41 mouse cellular contexts compared by ENCODE assay signal in genomic region chr11:22053034-22053668, GRCm38 (mm10). TPM values are rescaled to one million over a fixed set of nuclear protein-coding genes. Genes with fewer than 3 reads are reported as not detected.
DNase-seq lines count a peak whose midpoint lies in the region; ATAC-seq and TF ChIP-seq lines count a peak whose summit lies in the region.
"Had no signal": no experiment of that assay in that cellular context is flagged by ENCODE, and none has a peak within 500 bp of the region (broad histone marks: within the 10 kb centered on the region; RNA-seq: fewer than 3 reads in every experiment).

No protein-coding gene starts in this region.

- 80% methylated on average over 10 of the region's 10 CpGs for whole genome bisulfite sequencing in midbrain, embryonic 11.5 days
- WGBS in midbrain, postnatal 0 days, result 78% methylated on average over 10 of the region's 10 CpGs
- 63% methylated on average over 10 of the region's 10 CpGs for WGBS in liver, embryonic 14.5 days (ENCODE audit: insufficient replicate concordance)
- 74% methylated on average over 10 of the region's 10 CpGs for WGBS in midbrain, embryonic 14.5 days

- peak; percentile 30 to 64; a peak in 2 of 4 replicates for TF ChIP-seq EP300 in MEL (IDR thresholded peaks at IDR 0.05; ENCODE audit: low read depth in 1 of 2, low read length in 2 of 2)
- peak; percentile 46 for TF ChIP-seq EP300 in liver, embryonic 14.5 days (IDR thresholded peaks at IDR 0.05; ENCODE audit: low read depth)

- no peak overlapping the region for H3K4me3 ChIP-seq in midbrain, embryonic 11.5 days (ENCODE audit: low read depth, low read length)
- no peak overlapping the region for H3K4me3 ChIP-seq in midbrain, postnatal 0 days (ENCODE audit: low read depth, low read length)
- no peak overlapping the region for H3K4me3 ChIP-seq in MEL (ENCODE audit: control insufficient read depth in 1 of 2, insufficient read depth in 1 of 2, low read depth in 2 of 2, low read length in 2 of 2)
- H3K4me3 ChIP-seq in liver, embryonic 14.5 days (ENCODE audit: insufficient read depth in 1 of 2, low read depth in 2 of 2, low read length in 2 of 2), result no peak overlapping the region
- H3K4me3 ChIP-seq in midbrain, embryonic 14.5 days (replicated peaks; ENCODE audit: low read depth, low read length), result no peak overlapping the region
- H3K4me3 ChIP-seq: erythroblast, embryonic 14.5 days; gastrocnemius, adult 2 months; hindbrain, embryonic 12.5 days; intestine, embryonic 15.5 days; limb, embryonic 10.5 days; limb, embryonic 15.5 days; midbrain, embryonic 12.5 days; myocyte; neural tube, embryonic 12.5 days had no signal

- H3K27me3 ChIP-seq in midbrain, embryonic 11.5 days (ENCODE audit: control insufficient read depth, insufficient read depth, low read length), result no peaks in the 10 kb centered on the region
- no peaks in the 10 kb centered on the region for H3K27me3 ChIP-seq in midbrain, postnatal 0 days (ENCODE audit: insufficient read depth, low read length)
- no peaks in the 10 kb centered on the region for H3K27me3 ChIP-seq in MEL (ENCODE audit: control insufficient read depth in 1 of 2, insufficient read depth in 2 of 2, low read length in 2 of 2)
- H3K27me3 ChIP-seq in liver, embryonic 14.5 days (ENCODE audit: control insufficient read depth, insufficient read depth, low read length), result no peaks in the 10 kb centered on the region
- no peaks in the 10 kb centered on the region for H3K27me3 ChIP-seq in midbrain, embryonic 14.5 days (ENCODE audit: control insufficient read depth, insufficient read depth, low read length)
- H3K27me3 ChIP-seq: hindbrain, embryonic 12.5 days; intestine, embryonic 15.5 days; limb, embryonic 15.5 days; neural tube, embryonic 12.5 days had no signal

- no peaks in the 10 kb centered on the region for H3K9me3 ChIP-seq in midbrain, embryonic 11.5 days (ENCODE audit: control insufficient read depth, low read length)
- H3K9me3 ChIP-seq in midbrain, postnatal 0 days (ENCODE audit: low read length), result no peaks in the 10 kb centered on the region
- no peaks in the 10 kb centered on the region for H3K9me3 ChIP-seq in MEL (replicated peaks; ENCODE audit: insufficient read depth, low read length)
- H3K9me3 ChIP-seq in liver, embryonic 14.5 days (ENCODE audit: control insufficient read depth, low read length), result no peaks in the 10 kb centered on the region
- H3K9me3 ChIP-seq in midbrain, embryonic 14.5 days (ENCODE audit: control insufficient read depth, low read length), result no peaks in the 10 kb centered on the region
- H3K9me3 ChIP-seq: hindbrain, embryonic 12.5 days; intestine, embryonic 15.5 days; limb, embryonic 10.5 days; limb, embryonic 15.5 days; midbrain, embryonic 12.5 days; neural tube, embryonic 12.5 days had no signal

- no peak overlapping the region for H3K27ac ChIP-seq in midbrain, embryonic 11.5 days (ENCODE audit: low read depth, low read length)
- no peak overlapping the region for H3K27ac ChIP-seq in midbrain, postnatal 0 days (ENCODE audit: low read depth, low read length)
- no peak overlapping the region for H3K27ac ChIP-seq in MEL (ENCODE audit: control insufficient read depth, low read depth, low read length)
- no peak overlapping the region for H3K27ac ChIP-seq in liver, embryonic 14.5 days
- H3K27ac ChIP-seq in midbrain, embryonic 14.5 days (replicated peaks; ENCODE audit: low read depth, low read length), result no peak overlapping the region
- H3K27ac ChIP-seq: gastrocnemius, adult 2 months; hindbrain, embryonic 12.5 days; hindbrain, postnatal 0 days; intestine, embryonic 15.5 days; kidney, postnatal 0 days; limb, embryonic 10.5 days; limb, embryonic 15.5 days; midbrain, embryonic 12.5 days; neural tube, embryonic 12.5 days; stomach, postnatal 0 days had no signal

- DNase-seq in midbrain, embryonic 11.5 days (ENCODE audit: low spot score, missing footprints), result no peak
- DNase-seq in midbrain, postnatal 0 days (ENCODE audit: low spot score), result no peak
- peak; percentile 49 for DNase-seq in MEL (ENCODE audit: low read depth, low spot score)
- no peak for DNase-seq in liver, embryonic 14.5 days (ENCODE audit: low read depth in 3 of 3, low spot score in 3 of 3)
- no peak for DNase-seq in midbrain, embryonic 14.5 days
- no peak for DNase-seq in cerebellum, postnatal 4 days (ENCODE audit: low spot score in 2 of 2)
- no peak for DNase-seq in cerebellum, adult 18-20 months
- DNase-seq: adrenal gland, adult 2 months; adrenal gland, postnatal 36 days; cerebellum, adult 11 months; cerebellum, postnatal 10 days; gastrocnemius, adult 2 months; gastrocnemius, postnatal 36 days; heart, adult 18-20 months; heart, postnatal 36 days; kidney, adult 2 months; kidney, postnatal 4 days; layer of hippocampus, postnatal 36 days; lung, embryonic 14.5 days; lung, postnatal 36 days; retina, postnatal 1 day; right cerebral cortex, postnatal 25 days; spleen, adult 18-20 months; thymus, adult 18-20 months; thymus, postnatal 36 days had no signal

- H3K9ac ChIP-seq in midbrain, embryonic 11.5 days (ENCODE audit: low read length), result no peak overlapping the region
- H3K9ac ChIP-seq in midbrain, postnatal 0 days (replicated peaks; ENCODE audit: low read length, poor library complexity, severe bottlenecking), result no peak overlapping the region
- H3K9ac ChIP-seq in MEL (ENCODE audit: control insufficient read depth, low read depth, low read length, poor library complexity, severe bottlenecking), result no peak overlapping the region
- H3K9ac ChIP-seq in liver, embryonic 14.5 days (replicated peaks), result no peak overlapping the region
- no peak overlapping the region for H3K9ac ChIP-seq in midbrain, embryonic 14.5 days (replicated peaks; ENCODE audit: low read length)
- H3K9ac ChIP-seq: hindbrain, embryonic 12.5 days; intestine, embryonic 15.5 days; limb, embryonic 15.5 days; lung, embryonic 14.5 days; midbrain, embryonic 12.5 days; neural tube, embryonic 12.5 days had no signal

- H3K4me1 ChIP-seq in midbrain, embryonic 11.5 days (ENCODE audit: control insufficient read depth, insufficient read depth, low read length), result peaks cover 17% of the 10 kb centered on the region
- no peaks in the 10 kb centered on the region for H3K4me1 ChIP-seq in midbrain, postnatal 0 days (ENCODE audit: insufficient read depth, low read length)
- H3K4me1 ChIP-seq in MEL (ENCODE audit: control insufficient read depth in 1 of 2, insufficient read depth in 2 of 2, low read length in 2 of 2), result no peaks in the 10 kb centered on the region
- no peaks in the 10 kb centered on the region for H3K4me1 ChIP-seq in liver, embryonic 14.5 days (replicated peaks; ENCODE audit: control insufficient read depth in 2 of 2, insufficient read depth in 2 of 2, low read length in 1 of 2)
- peaks cover 23% of the 10 kb centered on the region for H3K4me1 ChIP-seq in midbrain, embryonic 14.5 days (ENCODE audit: control insufficient read depth, insufficient read depth, low read length)
- H3K4me1 ChIP-seq: intestine, embryonic 15.5 days; limb, embryonic 10.5 days; limb, embryonic 15.5 days; neural tube, embryonic 12.5 days had no signal

- ATAC-seq in midbrain, embryonic 11.5 days (ENCODE audit: low FRiP score), result peak; percentile 56; the same call in 1 of the 2 replicates
- no peak for ATAC-seq in midbrain, postnatal 0 days (ENCODE audit: low FRiP score)
- no peak for ATAC-seq in liver, embryonic 14.5 days (ENCODE audit: insufficient read depth)
- peak; percentile 53; the same call in 1 of the 2 replicates for ATAC-seq in midbrain, embryonic 14.5 days (ENCODE audit: low FRiP score, low TSS enrichment)
- no peak for ATAC-seq in megakaryocyte, adult 5-6 weeks (ENCODE audit: poor library complexity, severe bottlenecking)
- ATAC-seq: activated CD4-positive, CD25-positive, alpha-beta regulatory T cell, adult 4 months; CD4-positive, CD25-positive, alpha-beta regulatory T cell, adult 4 months; forebrain, embryonic 16.5 days; hindbrain, postnatal 0 days; intestine, embryonic 15.5 days had no signal

- H3K36me3 ChIP-seq in midbrain, embryonic 11.5 days (ENCODE audit: control insufficient read depth, insufficient read depth, low read length), result no peaks in the 10 kb centered on the region
- H3K36me3 ChIP-seq in midbrain, postnatal 0 days (ENCODE audit: insufficient read depth, low read length), result no peaks in the 10 kb centered on the region
- peaks cover 0 to 9% of the 10 kb centered on the region in 2 experiments; a peak in 2 of 4 replicates for H3K36me3 ChIP-seq in MEL (ENCODE audit: control insufficient read depth in 1 of 2, insufficient read depth in 2 of 2, low read length in 2 of 2)
- H3K36me3 ChIP-seq in liver, embryonic 14.5 days (replicated peaks; ENCODE audit: control insufficient read depth, insufficient read depth, low read depth), result no peaks in the 10 kb centered on the region
- H3K36me3 ChIP-seq in midbrain, embryonic 14.5 days (ENCODE audit: control insufficient read depth, insufficient read depth, low read length), result peaks cover 9% of the 10 kb centered on the region
- H3K36me3 ChIP-seq: intestine, embryonic 15.5 days; limb, embryonic 10.5 days had no signal

- no peak overlapping the region for H3K4me2 ChIP-seq in midbrain, embryonic 11.5 days
- no peak overlapping the region for H3K4me2 ChIP-seq in midbrain, postnatal 0 days (ENCODE audit: low read depth, low read length, poor library complexity, severe bottlenecking)
- no peak overlapping the region for H3K4me2 ChIP-seq in liver, embryonic 14.5 days (ENCODE audit: low read depth)
- H3K4me2 ChIP-seq in midbrain, embryonic 14.5 days (ENCODE audit: low read length), result no peak overlapping the region
- H3K4me2 ChIP-seq: heart, embryonic 11.5 days; hindbrain, embryonic 12.5 days; intestine, embryonic 15.5 days; limb, embryonic 15.5 days; lung, embryonic 14.5 days; midbrain, embryonic 12.5 days; neural tube, embryonic 12.5 days had no signal

- H3K79me2 ChIP-seq in MEL (ENCODE audit: control insufficient read depth, insufficient read depth, low read length, poor library complexity), result no peaks in the 10 kb centered on the region

- no peak for TF ChIP-seq RAD21 in MEL (IDR thresholded peaks at IDR 0.05; ENCODE audit: low read depth, low read length)

- TF ChIP-seq CTCF in midbrain, postnatal 0 days (IDR thresholded peaks at IDR 0.05), result no peak
- no peak for TF ChIP-seq CTCF in MEL (IDR thresholded peaks at IDR 0.05 in 2 of 3, conservative IDR thresholded peaks at IDR 0.05 in 1 of 3; ENCODE audit: control insufficient read depth in 1 of 3, insufficient read depth in 1 of 3, low read depth in 2 of 3, low read length in 3 of 3, poor library complexity in 1 of 3, severe bottlenecking in 1 of 3)
- no peak for TF ChIP-seq CTCF in liver, embryonic 14.5 days (IDR thresholded peaks at IDR 0.05; ENCODE audit: low read depth)

- no peak for TF ChIP-seq POLR2A in MEL (IDR thresholded peaks at IDR 0.05; ENCODE audit: control insufficient read depth in 1 of 2, insufficient read depth in 1 of 2, low read depth in 1 of 2, low read length in 2 of 2, poor library complexity in 1 of 2)

RNA-seq across cellular contexts. Expression of gene Otx1, which starts 50.5 kb away (rescaled TPM):
- 40.6 and 43.7 TPM in 2 replicates for polyA plus RNA-seq in midbrain, embryonic 11.5 days (2014; fragmentation: Nextera tagmentation; extraction: Ambion mirVana)
- total RNA-seq in midbrain, postnatal 0 days (2014; rRNA removed), result 5.5 and 6.5 TPM in 2 replicates
- polyA plus RNA-seq in midbrain, postnatal 0 days (2015; fragmentation: Nextera tagmentation; extraction: Ambion mirVana), result 7.6 and 8.1 TPM in 2 replicates
- total RNA-seq in MEL (2012; rRNA removed), result not detected in 2 replicates
- not detected for polyA plus RNA-seq in MEL (2012; ENCODE audit: insufficient read depth in 1 of 2, insufficient read length in 2 of 2, low read depth in 1 of 2, low replicate concordance in 2 of 2, missing spikeins in 1 of 2)
- polyA plus RNA-seq in liver, embryonic 14.5 days (2012; rRNA removed), result 0.08 TPM in 1 of 2 replicates, not detected in the other
- polyA plus RNA-seq in liver, embryonic 14.5 days (2014; fragmentation: Nextera tagmentation; extraction: Ambion mirVana), result not detected in 2 replicates
- polyA plus RNA-seq in midbrain, embryonic 14.5 days (2014; fragmentation: Nextera tagmentation; extraction: Ambion mirVana), result 9.9 and 15.2 TPM in 2 replicates
- total RNA-seq in megakaryocyte, adult 5-6 weeks (2015), result not detected in 2 replicates
- not detected in 2 replicates for total RNA-seq in megakaryocyte, adult 5-6 weeks (2017)
- total RNA-seq: adrenal gland, adult 2 months; adrenal gland, postnatal 36 days; gastrocnemius, adult 2 months; gastrocnemius, postnatal 36 days; heart, postnatal 36 days had no signal
- polyA plus RNA-seq: adrenal gland, adult 2 months; CD4-positive, CD25-positive, alpha-beta regulatory T cell, adult 4 months; erythroblast, embryonic 14.5 days; intestine, embryonic 15.5 days; kidney, adult 2 months; kidney, postnatal 0 days; neural tube, embryonic 12.5 days; stomach, postnatal 0 days had no signal

Comparison
In these comparisons a context has a peak if more than half of its experiments do, and no peak if none do; other contexts are left out.
1. ATAC-seq: peak in midbrain, embryonic 11.5 days (single experiment) and midbrain, embryonic 14.5 days (single experiment); none in midbrain, postnatal 0 days (single experiment), liver, embryonic 14.5 days (single experiment) and megakaryocyte, adult 5-6 weeks (single experiment).